Mouse (Mus musculus) hindbrain, postnatal 0 days (tissue): ENCODE measurements around the gene Syt17. TPM values are rescaled to one million over a fixed set of nuclear protein-coding genes. Genes with fewer than 3 reads are reported as not detected.

Experiments used
- ATAC-seq: fragments of 200-750 bp; cut with Nextera tagmentation; 2 replicates; pipeline ENCODE4 v1.8.0; 2017; ENCODE audit warnings: mild to moderate bottlenecking, moderate TSS enrichment, moderate library complexity
- DNase-seq: peaks from one replicate; pipeline ENCODE4 v3.0.0-alpha.2; 2015; ENCODE audit warnings: low spot score
- H3K27ac ChIP-seq: fragments of 300-500 bp; sonication (generic); 2 replicates; pipeline ENCODE4 v1.5.1; 2014; ENCODE audit warnings: mild to moderate bottlenecking
- H3K27me3 ChIP-seq: fragments of 300-500 bp; sonication (generic); 2 replicates; pipeline ENCODE4 v1.6.1; 2014; ENCODE audit warnings: low read length, mixed read lengths; ENCODE audit not compliant: insufficient read depth
- H3K36me3 ChIP-seq: fragments of 300-500 bp; sonication (generic); 2 replicates; pipeline ENCODE4 v1.6.1; 2014; ENCODE audit warnings: low read length, mixed read lengths; ENCODE audit not compliant: insufficient read depth
- H3K4me1 ChIP-seq: fragments of 300-500 bp; sonication (generic); 2 replicates; pipeline ENCODE4 v1.6.1; 2014; ENCODE audit warnings: antibody characterized with exemption, low read length, mixed read lengths; ENCODE audit not compliant: insufficient read depth
- H3K4me2 ChIP-seq: fragments of 300-500 bp; sonication (generic); 2 replicates; pipeline ENCODE4 v1.6.1; 2014; ENCODE audit warnings: low read depth, mild to moderate bottlenecking, low read length, moderate library complexity, mixed read lengths
- H3K4me3 ChIP-seq: fragments of 300-500 bp; sonication (generic); 2 replicates; pipeline ENCODE4 v1.5.1; 2014; ENCODE audit warnings: low read length
- H3K9ac ChIP-seq: fragments of 300-500 bp; sonication (generic); replicated peaks from 2 replicates; pipeline ENCODE4 v1.6.1; 2014; ENCODE audit warnings: mild to moderate bottlenecking, low read length, moderate library complexity, mixed read lengths
- H3K9me3 ChIP-seq: fragments of 300-500 bp; sonication (generic); 2 replicates; pipeline ENCODE4 v1.6.1; 2016; ENCODE audit warnings: low read length, mixed read lengths
- CTCF ChIP-seq: IDR thresholded peaks from 2 replicates; pipeline ENCODE4 v1.5.1; 2016; ENCODE audit warnings: antibody characterized with exemption, control low read depth, low read depth
- WGBS: fragments of 180-500 bp; shearing (Covaris S2); extraction: QIAGEN DNeasy Blood & Tissue Kit; methylation state at CpG from one replicate; pipeline ENCODE4 v1.1.7; 2014; 5-methylcytosine and 5-hydroxymethylcytosine counted together
- polyA plus RNA-seq: library from polyadenylated mRNA; unstranded; fragments of >200 nt; fragmentation: Nextera tagmentation; extraction: Ambion mirVana; gene quantifications from 2 replicates; pipeline ENCODE4 v1.2.1, GENCODE M21; 2015
- total RNA-seq: library from RNA; depleted of rRNA; stranded (reverse); fragments of >200 nt; gene quantifications from 2 replicates; pipeline ENCODE4 v1.2.3, GENCODE M21; 2014

The Syt17 gene
- total and polyA plus RNA-seq, 2 experiments from 2014 or later: 30.7 to 50.9 TPM

DNA sequence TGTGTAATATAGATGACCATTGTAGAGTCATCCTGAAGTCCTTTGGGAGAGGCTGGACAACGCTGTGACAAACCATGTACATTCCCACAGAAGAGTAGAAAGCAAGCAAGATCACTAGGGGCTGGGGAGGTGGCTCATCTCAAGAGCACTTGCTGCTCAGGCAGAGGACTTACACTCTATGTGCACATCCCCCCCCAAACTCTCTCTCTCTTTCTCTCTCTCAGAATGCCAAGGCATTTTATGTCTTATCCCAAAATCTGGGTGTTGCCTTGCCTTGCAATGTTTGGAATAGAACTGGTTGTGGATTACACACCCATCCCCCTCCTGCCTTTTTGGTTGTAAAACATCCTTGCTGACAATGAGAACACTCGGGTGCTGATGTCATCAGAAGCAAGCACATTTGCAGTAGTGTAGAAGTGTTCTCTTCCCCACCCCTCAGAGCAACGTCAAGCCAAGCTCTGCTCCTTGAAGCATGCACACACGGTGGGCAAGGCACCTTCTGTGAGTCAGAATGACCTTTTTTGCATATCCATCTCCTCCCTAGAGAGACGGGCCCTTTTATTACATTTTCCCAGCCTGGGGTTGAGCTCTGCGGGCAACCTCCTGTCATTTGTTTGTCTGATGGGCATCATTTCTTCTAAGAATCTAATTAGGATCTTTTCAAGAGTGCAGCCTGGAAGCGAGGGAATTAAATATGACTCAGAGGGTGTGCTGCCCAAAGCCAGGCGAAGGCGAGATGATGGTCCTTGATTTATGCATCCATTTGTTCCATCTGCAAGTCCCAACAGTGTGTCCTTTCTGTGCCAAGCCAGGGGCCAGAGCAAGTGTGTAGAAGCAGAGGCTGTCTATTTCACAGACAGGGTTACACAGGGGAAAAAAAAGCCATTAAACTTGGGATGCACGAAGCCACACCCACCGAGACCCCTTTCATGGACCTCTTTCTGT is 15.1 kb upstream of the Syt17 start:
- peak; percentile 35 for DNase-seq
- Histone ChIP-seq H3K36me3 (no peaks in the 10 kb centered on the region), H3K9ac (no peak overlapping the region)

DNA sequence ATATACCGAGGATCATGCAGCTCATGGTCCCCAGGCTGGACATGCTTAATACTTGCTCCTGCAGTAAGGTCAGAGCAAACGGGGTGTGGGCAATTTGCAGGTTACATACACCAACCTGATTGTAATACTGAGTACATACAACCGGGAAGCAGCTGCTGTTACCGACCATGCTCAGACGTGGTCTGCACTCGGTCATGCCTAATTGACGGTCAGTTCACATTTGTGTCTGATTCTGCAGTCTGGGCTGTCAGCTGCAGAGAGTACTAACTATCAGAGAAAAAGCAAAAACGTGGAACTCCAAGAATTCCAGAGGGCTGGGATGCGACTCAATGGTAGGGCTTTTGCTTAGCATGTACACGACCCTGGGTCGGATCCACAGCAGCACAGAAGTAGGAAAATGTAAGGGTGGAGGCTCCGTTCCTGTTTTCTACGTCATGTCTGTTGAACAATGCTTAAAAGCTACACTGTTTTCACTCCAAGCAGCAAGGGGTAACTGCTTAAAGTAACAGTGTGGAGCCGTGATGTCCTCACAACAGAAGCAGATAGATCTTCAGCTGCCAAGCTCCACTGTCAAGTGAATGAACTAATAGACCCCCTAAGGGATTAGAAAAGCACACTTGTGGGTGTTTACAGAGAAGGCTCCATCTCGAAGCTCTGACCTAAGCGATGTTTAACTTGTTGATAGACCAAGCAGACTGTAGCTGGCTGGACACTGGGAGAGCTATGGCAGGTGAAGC is 13.5 kb upstream of the Syt17 start:
- H3K36me3 ChIP-seq: no peaks in the 10 kb centered on the region
- no peaks in the 10 kb centered on the region for H3K9me3 ChIP-seq
- TF ChIP-seq CTCF: no peak
- no peak overlapping the region for H3K4me2 ChIP-seq
- DNase-seq (peak; percentile 15), ATAC-seq (peak; percentile 45; the same call in 1 of the 2 replicates)
- H3K27me3 ChIP-seq: no peaks in the 10 kb centered on the region
- no peak overlapping the region for H3K4me3 ChIP-seq
- H3K9ac ChIP-seq: no peak overlapping the region
- H3K27ac ChIP-seq: no peak overlapping the region
- 28% methylated on average over 16 of the region's 16 CpGs for WGBS
- H3K4me1 ChIP-seq: peaks cover 4% of the 10 kb centered on the region; the same call in 1 of the 2 replicates

More for the DNA sequence above, 15.1 kb upstream of the Syt17 start:
- ATAC-seq: peak; percentile 56; the same call in 1 of the 2 replicates
- 27% methylated on average over 11 of the region's 11 CpGs for WGBS
- no peak for TF ChIP-seq CTCF
- no peaks in the 10 kb centered on the region for H3K9me3 ChIP-seq
- H3K4me2 ChIP-seq: no peak overlapping the region
- peaks cover 4% of the 10 kb centered on the region; the same call in 1 of the 2 replicates for H3K4me1 ChIP-seq
- H3K4me3 ChIP-seq: no peak overlapping the region
- no peak overlapping the region for H3K27ac ChIP-seq
- no peaks in the 10 kb centered on the region for H3K27me3 ChIP-seq

DNA sequence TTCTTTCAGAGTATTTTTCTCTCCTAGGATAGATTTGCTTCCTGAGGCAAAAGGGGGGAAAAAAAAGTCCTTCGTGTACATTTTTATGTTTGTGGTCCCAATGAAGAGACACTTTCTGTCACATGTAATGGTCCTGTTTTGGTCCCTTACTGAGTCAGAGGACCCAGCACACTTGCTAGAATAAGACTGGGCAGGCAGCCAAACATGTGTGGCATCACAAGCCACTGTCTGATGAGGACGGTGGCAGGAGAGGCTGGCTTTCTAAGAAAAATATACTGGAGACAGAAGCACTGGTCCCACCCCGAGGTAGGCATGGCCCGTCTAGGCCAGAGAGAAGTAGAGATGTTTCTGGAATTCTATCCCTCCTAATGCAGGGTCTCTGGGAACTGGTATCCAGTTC is 5.7 kb upstream of the Syt17 start:
- H3K27me3 ChIP-seq: no peaks in the 10 kb centered on the region
- peak; percentile 18 for DNase-seq
- no peaks in the 10 kb centered on the region for H3K36me3 ChIP-seq
- H3K27ac ChIP-seq: no peak overlapping the region
- H3K9ac ChIP-seq: no peak overlapping the region
- no peak overlapping the region for H3K4me3 ChIP-seq
- H3K4me2 ChIP-seq: no peak overlapping the region
- 51% methylated on average over 4 of the region's 4 CpGs for WGBS
- no peak for TF ChIP-seq CTCF
- no peak for ATAC-seq
- H3K4me1 ChIP-seq: no peaks in the 10 kb centered on the region
- no peaks in the 10 kb centered on the region for H3K9me3 ChIP-seq

DNA sequence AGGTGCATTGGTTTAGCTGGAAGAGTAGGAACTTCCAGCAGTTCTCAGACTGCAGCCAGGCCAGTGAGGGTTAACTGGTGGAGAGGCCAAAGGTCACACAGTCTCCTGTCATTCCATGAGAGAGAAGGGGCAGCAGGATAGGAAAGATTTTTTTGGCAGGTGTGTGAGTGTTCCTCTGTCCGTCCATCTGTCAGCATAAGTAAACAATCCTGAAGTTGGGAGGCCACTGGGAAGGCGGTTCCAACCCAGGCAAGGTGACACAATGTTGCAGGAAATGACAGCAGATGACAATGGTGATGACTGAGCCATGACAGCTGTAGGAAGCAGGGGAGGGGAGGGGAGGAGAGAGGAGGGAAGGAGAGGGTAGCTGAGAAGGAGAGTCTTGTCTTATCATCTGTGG is 4.9 kb upstream of the Syt17 start:
- WGBS: 54% methylated on average over 2 of the region's 2 CpGs
- ATAC-seq: no peak
- TF ChIP-seq CTCF: no peak

GRCm38 (mm10) chr7:118447291-118448133 is 510 bp downstream of the Syt17 start:
- WGBS: under 1% methylated on average over 63 of the region's 65 CpGs
- DNase-seq (peak; percentile 36), ATAC-seq (peak; percentile 57)
- Histone ChIP-seq H3K36me3 (no peaks in the 10 kb centered on the region), H3K27ac (no peak overlapping the region), H3K4me2 (peak overlapping the region; percentile 84), H3K4me3 (peak overlapping the region; percentile 61), H3K27me3 (no peaks in the 10 kb centered on the region), H3K4me1 (no peaks in the 10 kb centered on the region), H3K9me3 (no peaks in the 10 kb centered on the region), H3K9ac (peak overlapping the region; percentile 56)
- TF ChIP-seq CTCF: no peak

More for the DNA sequence above, 4.9 kb upstream of the Syt17 start:
- no peaks in the 10 kb centered on the region for H3K4me1 ChIP-seq
- no peaks in the 10 kb centered on the region for H3K36me3 ChIP-seq
- H3K4me2 ChIP-seq: no peak overlapping the region
- DNase-seq: no peak
- no peaks in the 10 kb centered on the region for H3K9me3 ChIP-seq
- H3K27me3 ChIP-seq: no peaks in the 10 kb centered on the region
- H3K27ac ChIP-seq: no peak overlapping the region
- H3K4me3 ChIP-seq: no peak overlapping the region
- no peak overlapping the region for H3K9ac ChIP-seq

- H3K4me3 ChIP-seq: no peak overlapping the region
- no peaks in the 10 kb centered on the region for H3K4me1 ChIP-seq
- H3K27me3 ChIP-seq: no peaks in the 10 kb centered on the region
- no peak for TF ChIP-seq CTCF
- no peak for ATAC-seq
- WGBS: 62% methylated on average over 7 of the region's 7 CpGs
- no peak overlapping the region for H3K4me2 ChIP-seq
- no peaks in the 10 kb centered on the region for H3K36me3 ChIP-seq
- H3K9me3 ChIP-seq: no peaks in the 10 kb centered on the region
- H3K27ac ChIP-seq: no peak overlapping the region
- H3K9ac ChIP-seq: no peak overlapping the region
- no peak for DNase-seq
Measured at GRCm38 (mm10) chr7:118443895-118444485, 4.0 kb downstream of the Syt17 start.
